Mouse (Mus musculus): ENCODE results near the gene Asna1. TPM values are rescaled to one million over a fixed set of nuclear protein-coding genes. Genes with fewer than 3 reads are reported as not detected.

Asna1 gene
- polyA plus RNA-seq, 1 experiment from 2014 or later, result 121 TPM

DNA sequence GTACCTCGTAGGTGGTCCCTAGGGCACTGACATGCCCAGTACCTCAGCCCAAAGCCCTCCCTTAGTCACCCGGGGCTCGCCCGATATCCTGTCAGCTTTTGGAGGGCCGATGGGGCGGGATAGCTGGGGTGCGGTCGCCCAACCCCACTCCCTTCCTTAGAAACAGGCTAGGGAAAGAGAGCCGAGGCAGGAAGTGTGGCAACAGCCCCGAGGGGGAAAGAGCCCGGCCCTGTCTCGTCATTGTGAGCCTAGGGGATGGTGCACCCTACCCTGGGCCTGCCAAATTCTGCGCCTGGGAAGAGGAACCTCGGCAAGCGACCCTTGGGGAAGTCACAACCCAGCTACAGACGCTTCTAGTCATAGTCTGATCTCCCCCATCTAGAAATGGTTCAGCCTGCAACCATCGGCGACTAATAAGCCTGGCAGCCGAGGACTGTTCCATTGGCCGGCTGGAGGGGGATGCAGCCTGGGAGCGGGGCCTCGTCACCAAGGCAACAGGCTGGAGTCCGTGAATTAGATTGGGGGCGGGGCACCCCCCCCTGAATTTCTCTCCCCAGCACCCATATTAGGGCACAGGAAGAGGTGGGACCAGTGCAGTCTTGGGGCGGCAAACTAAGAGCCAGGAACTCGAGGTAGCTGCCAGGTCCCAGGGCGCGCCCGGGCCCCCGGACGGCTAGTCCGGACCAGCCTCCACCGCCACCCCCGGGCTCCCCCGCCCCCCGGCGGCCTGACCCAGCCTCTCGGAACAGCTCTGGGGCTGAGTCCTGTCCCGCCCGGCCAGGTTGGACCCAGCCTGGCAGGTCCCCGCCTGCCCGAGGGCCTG, 45.3 kb downstream of the Asna1 start:
- Histone ChIP-seq H3K36me3 (replicated peaks; ENCODE audit: control insufficient read depth, insufficient read depth) (0 out of 2 replicates have a peak, but pooled peaks cover 6% of the 10 kb centered on the region), H3K4me3 (replicated peaks; ENCODE audit: low read length) (peak overlapping the region; percentile 50)

DNA sequence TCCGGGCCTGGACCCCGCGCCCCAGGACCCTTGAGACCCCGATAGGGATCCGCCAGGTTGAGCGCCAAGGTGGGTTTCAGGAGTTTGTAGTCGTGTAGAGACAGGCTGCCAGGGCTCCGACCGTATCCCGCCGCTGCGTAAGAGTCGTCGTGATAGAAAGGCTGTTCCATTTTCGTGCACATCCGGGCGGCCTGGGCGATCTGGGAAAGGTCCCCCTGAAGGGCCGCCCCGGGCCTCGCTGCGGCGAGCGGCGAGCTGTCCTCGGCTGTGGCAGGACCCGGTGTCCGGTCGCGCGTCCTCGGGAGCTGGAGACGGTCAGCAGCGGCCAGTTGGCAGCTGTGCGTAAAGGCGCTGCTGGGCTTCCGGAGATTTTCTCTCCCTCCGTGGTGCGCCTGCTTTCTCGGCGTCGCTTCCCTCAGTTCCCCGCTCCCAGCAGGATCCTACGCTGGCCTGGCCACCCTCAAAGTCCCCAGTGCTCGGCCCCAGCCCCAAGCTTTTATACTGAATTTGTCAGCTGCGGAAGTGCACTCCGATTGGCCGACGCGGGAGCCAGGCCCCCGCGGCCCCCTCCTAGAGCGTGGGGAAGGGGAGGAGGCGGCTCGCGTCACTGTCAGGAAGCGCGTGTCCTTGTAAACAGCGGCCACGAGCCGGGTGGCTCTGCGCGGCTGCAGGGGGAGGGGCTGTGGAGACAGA, 46.7 kb downstream of the Asna1 start, which contains the start of gene Junb:
TSS of gene Junb (minus strand) at position 471 of the 693 bp plus-strand sequence.
- Histone ChIP-seq H3K4me2 (replicated peaks) (peak within 1 kb of the TSS; percentile 97), H3K4me3 (replicated peaks; ENCODE audit: low read length) (peak within 1 kb of the TSS; percentile 50), H3K27me3 (ENCODE audit: control insufficient read depth, insufficient read depth, low read length) (peaks cover 6% of the 10 kb centered on the region), H3K36me3 (replicated peaks; ENCODE audit: control insufficient read depth, insufficient read depth) (peaks cover 19% of the 10 kb centered on the region), H3K27ac (peak within 1 kb of the TSS; percentile 48; the same call in 1 of the 2 replicates), H3K4me1 (replicated peaks; ENCODE audit: control insufficient read depth, insufficient read depth, low read length) (peaks cover 45% of the 10 kb centered on the region), H3K9ac (peak within 1 kb of the TSS; percentile 60), H3K9me3 (ENCODE audit: control insufficient read depth, low read length) (no peaks in the 10 kb centered on the region)
- under 1% methylated on average over 63 of the region's 63 CpGs for WGBS
- ATAC-seq (ENCODE audit: low FRiP score) (peak; percentile 45), DNase-seq (ENCODE audit: low spot score) (peak; percentile 78)

More for the DNA sequence above, 45.3 kb downstream of the Asna1 start:
- under 1% methylated on average over 41 of the region's 42 CpGs for WGBS
- Histone ChIP-seq H3K4me2 (replicated peaks) (peak overlapping the region; percentile 97), H3K9me3 (ENCODE audit: control insufficient read depth, low read length) (no peaks in the 10 kb centered on the region), H3K27ac (no peak overlapping the region), H3K27me3 (ENCODE audit: control insufficient read depth, insufficient read depth, low read length) (peaks cover 16% of the 10 kb centered on the region), H3K4me1 (replicated peaks; ENCODE audit: control insufficient read depth, insufficient read depth, low read length) (peaks cover 48% of the 10 kb centered on the region), H3K9ac (peak overlapping the region; percentile 35)
- DNase-seq (ENCODE audit: low spot score) (peak; percentile 86), ATAC-seq (ENCODE audit: low FRiP score) (peak; percentile 37)

DNA sequence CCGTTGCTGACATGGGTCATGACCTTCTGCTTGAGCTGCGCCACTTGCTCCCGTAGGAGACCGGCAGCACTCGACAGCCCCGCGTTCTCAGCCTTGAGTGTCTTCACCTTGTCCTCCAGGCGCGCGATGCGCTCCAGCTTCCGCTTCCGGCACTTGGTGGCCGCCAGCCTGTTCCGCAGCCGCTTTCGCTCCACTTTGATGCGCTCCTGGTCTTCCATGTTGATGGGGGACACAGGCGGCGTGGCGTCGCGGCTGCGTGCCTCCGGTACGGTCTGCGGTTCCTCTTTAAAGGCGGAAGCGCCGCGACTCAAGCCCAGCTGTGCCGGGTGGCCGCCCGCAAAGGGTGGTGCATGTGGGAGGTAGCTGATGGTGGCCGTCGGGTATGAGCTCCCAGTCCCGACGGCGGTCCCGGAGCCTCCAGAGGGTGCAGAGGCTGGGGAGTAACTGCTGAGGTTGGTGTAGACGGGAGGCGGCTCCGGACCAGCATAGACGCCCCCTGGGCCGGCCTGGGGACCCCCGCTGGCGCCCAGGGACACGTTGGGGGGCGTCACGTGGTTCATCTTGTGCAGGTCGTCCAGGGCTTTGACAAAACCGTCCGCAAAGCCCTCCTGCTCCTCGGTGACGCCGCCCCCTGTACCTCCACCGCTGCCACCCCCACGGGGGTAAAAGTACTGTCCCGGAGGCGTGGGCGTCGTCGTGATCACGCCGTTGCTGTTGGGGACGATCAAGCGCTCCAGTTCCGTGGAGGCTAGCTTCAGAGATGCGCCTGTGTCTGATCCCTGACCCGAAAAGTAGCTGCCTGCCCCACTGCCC, 47.4 kb downstream of the Asna1 start:
- peak overlapping the region; percentile 60 for H3K9ac ChIP-seq
- peak overlapping the region; percentile 50 for H3K4me3 ChIP-seq (replicated peaks; ENCODE audit: low read length)
- DNase-seq (ENCODE audit: low spot score) (no peak), ATAC-seq (ENCODE audit: low FRiP score) (no peak)
- H3K9me3 ChIP-seq (ENCODE audit: control insufficient read depth, low read length), result no peaks in the 10 kb centered on the region
- peaks cover 45% of the 10 kb centered on the region for H3K4me1 ChIP-seq (replicated peaks; ENCODE audit: control insufficient read depth, insufficient read depth, low read length)
- H3K4me2 ChIP-seq (replicated peaks), result peak overlapping the region; percentile 97
- H3K27me3 ChIP-seq (ENCODE audit: control insufficient read depth, insufficient read depth, low read length), result peaks cover 6% of the 10 kb centered on the region
- H3K36me3 ChIP-seq (replicated peaks; ENCODE audit: control insufficient read depth, insufficient read depth), result peaks cover 25% of the 10 kb centered on the region
- WGBS, result 1% methylated on average over 58 of the region's 70 CpGs
- no peak overlapping the region; the same call in 1 of the 2 replicates for H3K27ac ChIP-seq

DNA sequence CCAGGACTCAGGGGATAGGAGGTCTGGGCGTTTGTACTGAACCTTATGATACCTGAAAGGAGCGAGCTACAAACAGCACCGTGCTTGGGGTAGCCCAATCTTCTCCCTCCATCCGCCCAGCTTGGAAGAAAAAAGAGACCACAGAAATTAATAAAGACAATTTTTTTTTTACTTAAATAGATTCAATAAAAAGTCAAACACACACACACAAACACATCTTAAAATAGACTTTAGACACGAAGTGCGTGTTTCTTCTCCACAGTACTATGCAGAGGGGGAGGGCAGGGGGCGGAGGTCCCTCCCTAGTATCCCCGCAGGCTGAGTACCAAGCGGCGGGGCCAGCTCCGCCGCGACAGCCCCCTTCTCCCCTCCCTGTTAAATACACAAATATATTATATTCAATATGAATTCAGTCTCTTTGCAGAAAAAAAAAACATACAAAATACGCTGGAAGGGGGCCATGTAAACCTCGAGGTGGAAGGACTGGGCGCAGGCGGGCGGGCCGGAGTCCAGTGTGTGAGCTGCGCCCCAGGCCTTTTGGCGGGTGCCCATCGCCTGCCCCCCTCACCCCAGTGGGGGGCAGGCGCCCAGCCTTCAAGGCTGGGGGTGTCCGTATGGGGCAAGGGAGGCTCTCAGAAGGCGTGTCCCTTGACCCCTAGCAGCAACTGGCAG, 48.2 kb downstream of the Asna1 start:
- DNase-seq (ENCODE audit: low spot score), result no peak
- Histone ChIP-seq H3K9me3 (ENCODE audit: control insufficient read depth, low read length) (no peaks in the 10 kb centered on the region), H3K4me3 (replicated peaks; ENCODE audit: low read length) (peak overlapping the region; percentile 50), H3K9ac (peak overlapping the region; percentile 60), H3K27ac (no peak overlapping the region), H3K4me1 (replicated peaks; ENCODE audit: control insufficient read depth, insufficient read depth, low read length) (peaks cover 45% of the 10 kb centered on the region), H3K36me3 (replicated peaks; ENCODE audit: control insufficient read depth, insufficient read depth) (peaks cover 33% of the 10 kb centered on the region), H3K4me2 (replicated peaks) (peak overlapping the region; percentile 97), H3K27me3 (ENCODE audit: control insufficient read depth, insufficient read depth, low read length) (peaks cover 6% of the 10 kb centered on the region)
- ATAC-seq (ENCODE audit: low FRiP score), result no peak
- 2% methylated on average over 25 of the region's 25 CpGs for WGBS

DNA sequence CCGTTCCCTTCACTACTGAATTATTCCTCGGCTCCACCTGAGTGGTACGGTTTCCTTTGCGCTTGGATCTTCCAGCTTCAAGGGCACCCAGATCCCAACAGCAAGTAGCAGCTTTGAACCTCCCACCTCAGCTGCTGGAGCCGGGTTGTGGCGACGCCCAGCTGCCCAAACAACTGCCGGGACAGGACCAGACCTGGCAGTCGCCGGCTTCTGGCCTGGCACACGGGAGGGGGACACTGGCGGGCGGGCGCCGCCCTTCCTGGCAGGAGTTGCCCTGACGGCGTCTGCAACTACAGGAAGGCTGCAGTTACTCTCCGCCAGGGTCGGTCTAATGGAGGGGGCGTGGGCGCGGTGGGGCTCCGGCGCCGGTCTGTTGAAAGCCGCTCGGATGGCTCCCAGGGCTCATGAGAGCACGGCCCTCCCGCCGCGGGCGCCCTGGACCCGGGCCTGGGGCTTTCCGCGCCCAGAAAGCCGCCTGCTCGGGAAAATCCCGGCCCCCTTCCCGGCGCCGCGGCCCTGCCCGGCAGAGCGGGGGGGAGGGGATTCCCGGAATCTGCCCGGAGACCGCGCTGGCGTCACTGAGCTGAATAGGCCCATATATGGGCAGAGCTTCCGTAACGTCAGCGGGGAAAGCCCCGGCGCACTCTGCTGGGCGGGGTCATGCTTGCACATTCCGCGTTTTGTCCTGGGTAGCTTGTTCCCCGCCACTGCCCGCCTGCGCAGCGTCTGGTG, 48.9 kb downstream of the Asna1 start:
- ATAC-seq (ENCODE audit: low FRiP score), result peak; percentile 77
- Histone ChIP-seq H3K4me1 (replicated peaks; ENCODE audit: control insufficient read depth, insufficient read depth, low read length) (peaks cover 44% of the 10 kb centered on the region), H3K27me3 (ENCODE audit: control insufficient read depth, insufficient read depth, low read length) (peaks cover 6% of the 10 kb centered on the region), H3K36me3 (replicated peaks; ENCODE audit: control insufficient read depth, insufficient read depth) (peaks cover 40% of the 10 kb centered on the region), H3K4me2 (replicated peaks) (peak overlapping the region; percentile 97), H3K4me3 (replicated peaks; ENCODE audit: low read length) (peak overlapping the region; percentile 50), H3K9ac (peak overlapping the region; percentile 60), H3K27ac (peak overlapping the region; percentile 9; the same call in 1 of the 2 replicates), H3K9me3 (ENCODE audit: control insufficient read depth, low read length) (no peaks in the 10 kb centered on the region)
- peak; percentile 92 for DNase-seq (ENCODE audit: low spot score)
- WGBS, result under 1% methylated on average over 60 of the region's 61 CpGs

DNA sequence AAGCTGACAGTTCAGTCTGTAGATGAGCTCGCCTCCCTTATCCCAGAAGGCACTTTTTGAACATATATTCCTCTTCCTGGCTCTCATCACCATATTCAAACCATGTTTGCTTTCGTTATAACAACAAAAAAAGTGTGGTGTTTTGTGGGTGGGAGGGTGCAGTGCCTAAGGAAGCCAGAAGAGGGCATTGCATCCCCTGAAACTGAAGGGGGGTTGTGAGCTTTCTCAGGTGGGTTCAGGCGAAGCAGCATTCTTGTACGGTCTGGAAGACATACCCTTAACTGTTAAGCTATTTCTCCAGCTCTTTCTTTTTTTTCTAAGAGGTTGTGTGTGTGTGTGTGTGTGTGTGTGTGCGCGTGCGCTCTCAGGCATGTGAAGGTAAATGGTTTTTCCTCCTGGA, 49.6 kb downstream of the Asna1 start:
- H3K4me1 ChIP-seq (replicated peaks; ENCODE audit: control insufficient read depth, insufficient read depth, low read length), result peaks cover 44% of the 10 kb centered on the region

DNA sequence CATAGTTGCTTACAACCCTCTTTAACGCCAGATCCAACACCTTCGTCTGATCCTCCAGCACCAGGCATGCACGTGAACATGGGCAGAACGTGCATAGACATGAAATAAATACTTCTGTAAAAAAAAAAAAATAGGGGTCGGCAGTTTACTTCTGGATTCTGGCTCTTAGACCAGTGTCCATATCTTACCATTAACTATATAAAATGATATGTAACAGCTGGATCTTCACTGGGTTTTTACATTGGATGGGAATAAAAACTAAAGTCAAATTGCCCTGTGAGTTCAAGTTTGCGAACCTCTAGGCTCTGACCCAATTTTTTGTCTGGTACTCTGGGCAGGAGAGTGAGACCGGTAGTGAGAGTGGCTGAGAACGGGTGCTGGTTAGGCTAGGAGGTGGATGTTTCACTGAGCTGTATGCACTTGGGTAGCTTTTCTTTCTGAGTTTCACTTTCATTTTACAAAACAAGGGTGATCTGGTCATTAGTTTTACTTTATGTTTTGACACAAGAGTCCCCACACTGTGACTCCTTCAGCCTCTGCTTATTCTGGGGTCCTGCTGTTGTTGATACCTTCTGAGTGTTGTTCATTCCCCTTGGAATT, 50.4 kb downstream of the Asna1 start:
- Histone ChIP-seq H3K27me3 (ENCODE audit: control insufficient read depth, insufficient read depth, low read length) (peaks cover 6% of the 10 kb centered on the region), H3K9ac (no peak overlapping the region), H3K4me2 (replicated peaks) (no peak overlapping the region), H3K4me1 (replicated peaks; ENCODE audit: control insufficient read depth, insufficient read depth, low read length) (peaks cover 38% of the 10 kb centered on the region), H3K36me3 (replicated peaks; ENCODE audit: control insufficient read depth, insufficient read depth) (peaks cover 47% of the 10 kb centered on the region), H3K4me3 (replicated peaks; ENCODE audit: low read length) (no peak overlapping the region), H3K9me3 (ENCODE audit: control insufficient read depth, low read length) (no peaks in the 10 kb centered on the region), H3K27ac (no peak overlapping the region)
- ATAC-seq (ENCODE audit: low FRiP score) (no peak), DNase-seq (ENCODE audit: low spot score) (no peak)
- 85% methylated on average over 8 of the region's 8 CpGs for WGBS

More for the DNA sequence above, 49.6 kb downstream of the Asna1 start:
- Histone ChIP-seq H3K27me3 (ENCODE audit: control insufficient read depth, insufficient read depth, low read length) (peaks cover 6% of the 10 kb centered on the region), H3K27ac (no peak overlapping the region), H3K9ac (no peak overlapping the region), H3K36me3 (replicated peaks; ENCODE audit: control insufficient read depth, insufficient read depth) (peaks cover 47% of the 10 kb centered on the region), H3K9me3 (ENCODE audit: control insufficient read depth, low read length) (no peaks in the 10 kb centered on the region), H3K4me3 (replicated peaks; ENCODE audit: low read length) (no peak overlapping the region; the same call in 1 of the 2 replicates), H3K4me2 (replicated peaks) (peak overlapping the region; percentile 97)
- ATAC-seq (ENCODE audit: low FRiP score) (no peak), DNase-seq (ENCODE audit: low spot score) (no peak)
- 37% methylated on average over 7 of the region's 7 CpGs for WGBS
